Mouse (Mus musculus) cortical plate, adult 2 months (tissue): Measurements from ENCODE around the gene Gm43638.

Source experiments
- CTCF ChIP-seq: fragments of 200-500 bp; IDR thresholded peaks from 2 replicates; pipeline ENCODE4 v1.5.1; 2011; ENCODE audit warnings: mild to moderate bottlenecking, control low read depth, low read length; ENCODE audit not compliant: insufficient read depth; ENCODE audit errors: extremely low read depth
- POLR2A ChIP-seq: fragments of 200-500 bp; IDR thresholded peaks from 2 replicates; pipeline ENCODE4 v1.6.1; 2011; ENCODE audit warnings: mild to moderate bottlenecking, low read length, control low read depth; ENCODE audit not compliant: insufficient read depth; ENCODE audit errors: extremely low read depth

GRCm38 (mm10) chr5:87456216-87456850, 30.3 kb downstream of the Gm43638 start:
- TF ChIP-seq CTCF = no peak
- no peak for TF ChIP-seq POLR2A
